24 mouse cellular contexts compared by ENCODE assay signal in genomic region chr4:137460676-137461075, GRCm38 (mm10). TPM values are rescaled to one million over a fixed set of nuclear protein-coding genes. Genes with fewer than 3 reads are reported as not detected.
A peak's percentile ranks its signal among the peaks of the same experiment; 100 is the strongest.
DNase-seq lines count a peak whose midpoint lies in the region; ATAC-seq and TF ChIP-seq lines count a peak whose summit lies in the region.
"Had no signal": no experiment of that assay in that cellular context is flagged by ENCODE, and none has a peak within 500 bp of the region (broad histone marks: within the 10 kb centered on the region; RNA-seq: fewer than 3 reads in every experiment).

No protein-coding gene starts in this region.

- TF ChIP-seq CTCF in ES-Bruce4 (IDR thresholded peaks at IDR 0.05; ENCODE audit: low read depth, low read length) = no peak

- no peak overlapping the region for H3K4me3 ChIP-seq in heart, embryonic 10.5 days
- no peak overlapping the region for H3K4me3 ChIP-seq in hindbrain, embryonic 13.5 days
- H3K4me3 ChIP-seq in hindbrain, embryonic 12.5 days = no peak overlapping the region
- no peak overlapping the region for H3K4me3 ChIP-seq in ES-Bruce4 (ENCODE audit: low read depth, low read length)
- no peak overlapping the region for H3K4me3 ChIP-seq in embryonic facial prominence, embryonic 13.5 days
- H3K4me3 ChIP-seq: liver, embryonic 15.5 days; midbrain, embryonic 15.5 days; neural tube, embryonic 12.5 days; stomach, embryonic 15.5 days had no signal

- 64% methylated on average over 14 of the region's 14 CpGs for WGBS in heart, embryonic 10.5 days
- 57% methylated on average over 14 of the region's 14 CpGs for WGBS in hindbrain, embryonic 13.5 days
- 60% methylated on average over 14 of the region's 14 CpGs for WGBS in hindbrain, embryonic 12.5 days
- 64% methylated on average over 14 of the region's 14 CpGs for WGBS in embryonic facial prominence, embryonic 13.5 days

- no peaks in the 10 kb centered on the region for H3K36me3 ChIP-seq in heart, embryonic 10.5 days
- no peaks in the 10 kb centered on the region for H3K36me3 ChIP-seq in hindbrain, embryonic 13.5 days
- no peaks in the 10 kb centered on the region for H3K36me3 ChIP-seq in hindbrain, embryonic 12.5 days
- no peaks in the 10 kb centered on the region for H3K36me3 ChIP-seq in ES-Bruce4 (ENCODE audit: control insufficient read depth, insufficient read depth, low read length, poor library complexity, severe bottlenecking)
- no peaks in the 10 kb centered on the region for H3K36me3 ChIP-seq in embryonic facial prominence, embryonic 13.5 days
- H3K36me3 ChIP-seq: liver, embryonic 15.5 days; midbrain, embryonic 15.5 days; neural tube, embryonic 12.5 days; stomach, embryonic 15.5 days had no signal

- H3K9ac ChIP-seq in hindbrain, embryonic 13.5 days = no peak overlapping the region
- no peak overlapping the region for H3K9ac ChIP-seq in hindbrain, embryonic 12.5 days
- no peak overlapping the region for H3K9ac ChIP-seq in ES-Bruce4 (ENCODE audit: low read depth, poor library complexity, severe bottlenecking)
- no peak overlapping the region for H3K9ac ChIP-seq in embryonic facial prominence, embryonic 13.5 days
- H3K9ac ChIP-seq: liver, embryonic 15.5 days; midbrain, embryonic 15.5 days; neural tube, embryonic 12.5 days; stomach, embryonic 15.5 days had no signal

- H3K27ac ChIP-seq in heart, embryonic 10.5 days = peak overlapping the region; percentile 56
- H3K27ac ChIP-seq in hindbrain, embryonic 13.5 days = 0 out of 2 replicates have a peak overlapping the region, but pooled peaks have one; percentile 4
- no peak overlapping the region for H3K27ac ChIP-seq in hindbrain, embryonic 12.5 days
- H3K27ac ChIP-seq in ES-Bruce4 (ENCODE audit: insufficient read depth, low read length) = peak overlapping the region; percentile 31
- H3K27ac ChIP-seq in embryonic facial prominence, embryonic 13.5 days = 0 out of 2 replicates have a peak overlapping the region, but pooled peaks have one; percentile 28
- H3K27ac ChIP-seq: liver, embryonic 15.5 days; macrophage; midbrain, embryonic 15.5 days; neural tube, embryonic 12.5 days; stomach, embryonic 15.5 days had no signal

- no peaks in the 10 kb centered on the region for H3K9me3 ChIP-seq in heart, embryonic 10.5 days
- no peaks in the 10 kb centered on the region for H3K9me3 ChIP-seq in hindbrain, embryonic 13.5 days
- no peaks in the 10 kb centered on the region for H3K9me3 ChIP-seq in hindbrain, embryonic 12.5 days (replicated peaks)
- no peaks in the 10 kb centered on the region for H3K9me3 ChIP-seq in ES-Bruce4 (replicated peaks; ENCODE audit: control insufficient read depth, insufficient read depth, low read length, poor library complexity, severe bottlenecking)
- H3K9me3 ChIP-seq in embryonic facial prominence, embryonic 13.5 days = no peaks in the 10 kb centered on the region
- H3K9me3 ChIP-seq: liver, embryonic 15.5 days; midbrain, embryonic 15.5 days; neural tube, embryonic 12.5 days; stomach, embryonic 15.5 days had no signal

- no peak for TF ChIP-seq POLR2A in ES-Bruce4 (IDR thresholded peaks at IDR 0.05; ENCODE audit: insufficient read depth, low read length)

- no peak for ATAC-seq in hindbrain, embryonic 13.5 days (ENCODE audit: low FRiP score)
- ATAC-seq in hindbrain, embryonic 12.5 days (ENCODE audit: low FRiP score) = no peak
- ATAC-seq in embryonic facial prominence, embryonic 13.5 days (ENCODE audit: insufficient number of reproducible peaks, insufficient read depth, low FRiP score, low TSS enrichment, low read depth) = no peak
- ATAC-seq: forebrain, embryonic 14.5 days; midbrain, embryonic 15.5 days had no signal

- no peak overlapping the region for H3K4me2 ChIP-seq in hindbrain, embryonic 13.5 days
- no peak overlapping the region for H3K4me2 ChIP-seq in hindbrain, embryonic 12.5 days (replicated peaks)
- no peak overlapping the region for H3K4me2 ChIP-seq in embryonic facial prominence, embryonic 13.5 days
- H3K4me2 ChIP-seq: liver, embryonic 15.5 days; midbrain, embryonic 15.5 days; neural tube, embryonic 12.5 days; stomach, embryonic 15.5 days had no signal

- H3K4me1 ChIP-seq in heart, embryonic 10.5 days = peaks cover 59% of the 10 kb centered on the region
- no peaks in the 10 kb centered on the region for H3K4me1 ChIP-seq in hindbrain, embryonic 13.5 days (replicated peaks)
- H3K4me1 ChIP-seq in hindbrain, embryonic 12.5 days = no peaks in the 10 kb centered on the region
- H3K4me1 ChIP-seq in ES-Bruce4 (ENCODE audit: control insufficient read depth, insufficient read depth, low read length) = peaks cover 5% of the 10 kb centered on the region
- H3K4me1 ChIP-seq in embryonic facial prominence, embryonic 13.5 days = peaks cover 26% of the 10 kb centered on the region
- H3K4me1 ChIP-seq: midbrain, embryonic 15.5 days; neural tube, embryonic 12.5 days had no signal

- DNase-seq in heart, embryonic 10.5 days (ENCODE audit: low spot score) = no peak
- DNase-seq in heart, postnatal 4 days = no peak
- DNase-seq in thymus, postnatal 25 days = no peak
- no peak for DNase-seq in ovary, postnatal 36 days (ENCODE audit: low spot score)
- DNase-seq: adrenal gland, postnatal 36 days; cerebellum, postnatal 14 days; gastrocnemius, postnatal 10 days; kidney, adult 8-10 months; thymus, postnatal 14 days had no signal

- TF ChIP-seq EP300 in ES-Bruce4 (IDR thresholded peaks at IDR 0.05; ENCODE audit: insufficient read depth, low read depth, low read length) = no peak

- H3K27me3 ChIP-seq in heart, embryonic 10.5 days (ENCODE audit: insufficient read depth, poor library complexity, severe bottlenecking) = no peaks in the 10 kb centered on the region
- H3K27me3 ChIP-seq in hindbrain, embryonic 13.5 days = no peaks in the 10 kb centered on the region
- no peaks in the 10 kb centered on the region for H3K27me3 ChIP-seq in hindbrain, embryonic 12.5 days
- H3K27me3 ChIP-seq in ES-Bruce4 (ENCODE audit: control insufficient read depth, insufficient read depth, low read length, poor library complexity, severe bottlenecking) = no peaks in the 10 kb centered on the region
- H3K27me3 ChIP-seq in embryonic facial prominence, embryonic 13.5 days = no peaks in the 10 kb centered on the region
- H3K27me3 ChIP-seq: liver, embryonic 15.5 days; midbrain, embryonic 15.5 days; neural tube, embryonic 12.5 days; stomach, embryonic 15.5 days had no signal

RNA-seq across cellular contexts. Expression of gene 1700013G24Rik, which starts 7.6 kb away (rescaled TPM):
- not detected in 2 replicates for polyA plus RNA-seq in heart, embryonic 10.5 days (2016; fragmentation: Nextera tagmentation; extraction: Ambion mirVana)
- not detected for total RNA-seq in heart, postnatal 4 days (2021)
- not detected in 2 replicates for polyA plus RNA-seq in hindbrain, embryonic 13.5 days (2015; fragmentation: Nextera tagmentation; extraction: Ambion mirVana)
- not detected in 2 replicates for polyA plus RNA-seq in hindbrain, embryonic 12.5 days (2016; fragmentation: Nextera tagmentation; extraction: Ambion mirVana)
- polyA plus RNA-seq in ES-Bruce4 (2011; ENCODE audit: insufficient read depth, insufficient read length, low read depth, missing spikeins) = not detected in 2 replicates
- not detected in 2 replicates for polyA plus RNA-seq in embryonic facial prominence, embryonic 13.5 days (2015; fragmentation: Nextera tagmentation; extraction: Ambion mirVana)
- total RNA-seq: adrenal gland, postnatal 36 days; gastrocnemius, postnatal 10 days; layer of hippocampus, postnatal 25 days; left cerebral cortex, postnatal 36 days; MEL had no signal
- polyA plus RNA-seq: embryonic facial prominence, embryonic 11.5 days; forebrain, embryonic 14.5 days; liver, embryonic 15.5 days; macrophage; midbrain, embryonic 15.5 days; neural tube, embryonic 12.5 days; small intestine, adult 2 months; stomach, embryonic 15.5 days had no signal

RNA-seq across cellular contexts. Expression of gene Hspg2, which starts 7.9 kb away (rescaled TPM):
- polyA plus RNA-seq in heart, embryonic 10.5 days (2016; fragmentation: Nextera tagmentation; extraction: Ambion mirVana) = 52.0 and 58.9 TPM in 2 replicates
- total RNA-seq in heart, postnatal 4 days (2021) = 100 to 1,000 TPM; 467 to 506 TPM
- polyA plus RNA-seq in hindbrain, embryonic 13.5 days (2015; fragmentation: Nextera tagmentation; extraction: Ambion mirVana) = 6.1 and 6.8 TPM in 2 replicates
- polyA plus RNA-seq in hindbrain, embryonic 12.5 days (2016; fragmentation: Nextera tagmentation; extraction: Ambion mirVana) = 14.7 and 15.0 TPM in 2 replicates
- 147 and 184 TPM in 2 replicates for polyA plus RNA-seq in ES-Bruce4 (2011; ENCODE audit: insufficient read depth, insufficient read length, low read depth, missing spikeins)
- polyA plus RNA-seq in embryonic facial prominence, embryonic 13.5 days (2015; fragmentation: Nextera tagmentation; extraction: Ambion mirVana) = 28.2 and 30.0 TPM in 2 replicates

RNA-seq across cellular contexts. Expression of gene Cela3b, which starts 30.3 kb away (rescaled TPM):
- polyA plus RNA-seq in heart, embryonic 10.5 days (2016; fragmentation: Nextera tagmentation; extraction: Ambion mirVana) = not detected in 2 replicates
- not detected for total RNA-seq in heart, postnatal 4 days (2021)
- not detected in 2 replicates for polyA plus RNA-seq in hindbrain, embryonic 13.5 days (2015; fragmentation: Nextera tagmentation; extraction: Ambion mirVana)
- polyA plus RNA-seq in hindbrain, embryonic 12.5 days (2016; fragmentation: Nextera tagmentation; extraction: Ambion mirVana) = not detected in 2 replicates
- polyA plus RNA-seq in ES-Bruce4 (2011; ENCODE audit: insufficient read depth, insufficient read length, low read depth, missing spikeins) = not detected in 2 replicates
- polyA plus RNA-seq in embryonic facial prominence, embryonic 13.5 days (2015; fragmentation: Nextera tagmentation; extraction: Ambion mirVana) = 0.29 TPM in 1 of 2 replicates, not detected in the other
- total RNA-seq: adrenal gland, postnatal 36 days; gastrocnemius, postnatal 10 days; layer of hippocampus, postnatal 25 days; left cerebral cortex, postnatal 36 days; MEL had no signal
- polyA plus RNA-seq: embryonic facial prominence, embryonic 11.5 days; forebrain, embryonic 14.5 days; macrophage; midbrain, embryonic 15.5 days; neural tube, embryonic 12.5 days had no signal

RNA-seq across cellular contexts. Expression of gene Cela3a, which starts 51.1 kb away (rescaled TPM):
- not detected in 2 replicates for polyA plus RNA-seq in heart, embryonic 10.5 days (2016; fragmentation: Nextera tagmentation; extraction: Ambion mirVana)
- not detected for total RNA-seq in heart, postnatal 4 days (2021)
- polyA plus RNA-seq in hindbrain, embryonic 13.5 days (2015; fragmentation: Nextera tagmentation; extraction: Ambion mirVana) = not detected in 2 replicates
- polyA plus RNA-seq in hindbrain, embryonic 12.5 days (2016; fragmentation: Nextera tagmentation; extraction: Ambion mirVana) = not detected in 2 replicates
- polyA plus RNA-seq in ES-Bruce4 (2011; ENCODE audit: insufficient read depth, insufficient read length, low read depth, missing spikeins) = not detected in 2 replicates
- not detected in 2 replicates for polyA plus RNA-seq in embryonic facial prominence, embryonic 13.5 days (2015; fragmentation: Nextera tagmentation; extraction: Ambion mirVana)
- total RNA-seq: adrenal gland, postnatal 36 days; gastrocnemius, postnatal 10 days; layer of hippocampus, postnatal 25 days; left cerebral cortex, postnatal 36 days; MEL had no signal
- polyA plus RNA-seq: embryonic facial prominence, embryonic 11.5 days; forebrain, embryonic 14.5 days; liver, embryonic 15.5 days; macrophage; midbrain, embryonic 15.5 days; neural tube, embryonic 12.5 days; small intestine, adult 2 months had no signal
